Mouse (Mus musculus) erythroblast, embryonic 14.5 days (primary cell): ENCODE data around the gene Zfp658.

Source experiments
- GATA1 ChIP-seq: IDR thresholded peaks from 2 replicates; pipeline ENCODE4 v1.6.1; 2012; ENCODE audit warnings: low read length, inconsistent platforms, mixed read lengths
- TAL1 ChIP-seq: IDR thresholded peaks from 3 replicates; pipeline ENCODE4 v1.6.1; 2012; ENCODE audit warnings: low read length, inconsistent platforms, mixed read lengths

- TF ChIP-seq TAL1 (no peak), GATA1 (no peak)
Measured at GRCm38 (mm10) chr7:43584790-43585189, 22.7 kb downstream of the Zfp658 start.
